Mouse (Mus musculus) MEL-GATA-1-ER (cell line): ENCODE data around the gene Kmt2b.

Experiments
- DNase-seq: peaks from one replicate; pipeline ENCODE4 v3.0.0-alpha.2; 2012; ENCODE audit warnings: low read depth; ENCODE audit errors: extremely low read depth

Gene Kmt2b

GRCm38 (mm10) chr7:30600651-30601050, 12.1 kb upstream of the Kmt2b start:
- no peak for DNase-seq

GRCm38 (mm10) chr7:30599933-30600353, 11.4 kb upstream of the Kmt2b start:
- DNase-seq = peak; percentile 96

GRCm38 (mm10) chr7:30598786-30599185, 10.3 kb upstream of the Kmt2b start, which contains the start of gene Zbtb32:
Gene Zbtb32, minus strand, starts transcription at chr7:30598909.
- no peak for DNase-seq

GRCm38 (mm10) chr7:30596811-30597210, 8.3 kb upstream of the Kmt2b start:
- no peak for DNase-seq

- no peak for DNase-seq
These were observed 7.6 kb upstream of the Kmt2b start for GRCm38 (mm10) chr7:30596093-30596492.

GRCm38 (mm10) chr7:30594510-30595024, 6.0 kb upstream of the Kmt2b start:
- peak; percentile 36 for DNase-seq

- no peak for DNase-seq
These were observed 5.3 kb upstream of the Kmt2b start for GRCm38 (mm10) chr7:30593579-30594509.

GRCm38 (mm10) chr7:30592772-30593423, 4.4 kb upstream of the Kmt2b start:
- DNase-seq = peak; percentile 81

GRCm38 (mm10) chr7:30591605-30591951, 3.1 kb upstream of the Kmt2b start:
- no peak for DNase-seq

GRCm38 (mm10) chr7:30590927-30591604, 2.5 kb upstream of the Kmt2b start:
- no peak for DNase-seq

- peak; percentile 57 for DNase-seq
These were observed 1.1 kb upstream of the Kmt2b start for GRCm38 (mm10) chr7:30589435-30590301.

GRCm38 (mm10) chr7:30587842-30588667, 471 bp downstream of the Kmt2b start:
- no peak for DNase-seq

GRCm38 (mm10) chr7:30586455-30587020, 2.0 kb downstream of the Kmt2b start:
- DNase-seq = no peak

- DNase-seq = no peak
These were observed 3.4 kb downstream of the Kmt2b start for GRCm38 (mm10) chr7:30585170-30585569.

GRCm38 (mm10) chr7:30584339-30584738, 4.2 kb downstream of the Kmt2b start:
- DNase-seq = no peak

GRCm38 (mm10) chr7:30581547-30581946, 7.0 kb downstream of the Kmt2b start:
- DNase-seq = no peak

- DNase-seq = no peak
These were observed 8.6 kb downstream of the Kmt2b start for GRCm38 (mm10) chr7:30579950-30580349.

- no peak for DNase-seq
These were observed 15.6 kb downstream of the Kmt2b start for GRCm38 (mm10) chr7:30572969-30573368.

GRCm38 (mm10) chr7:30572389-30572788, 16.1 kb downstream of the Kmt2b start:
- no peak for DNase-seq

GRCm38 (mm10) chr7:30567555-30567954, 21.0 kb downstream of the Kmt2b start:
- no peak for DNase-seq
